Mouse (Mus musculus): ENCODE data around the gene Mrpl20. TPM values are rescaled to one million over a fixed set of nuclear protein-coding genes. Genes with fewer than 3 reads are reported as not detected.
"Not testable (repeated sequence)": the region's sequence is repeated elsewhere in the genome, so short reads cannot be mapped to it uniquely, and the experiment has no call there.

The Mrpl20 gene
- polyA plus RNA-seq, 1 experiment from 2014 or later = 258 TPM

DNA sequence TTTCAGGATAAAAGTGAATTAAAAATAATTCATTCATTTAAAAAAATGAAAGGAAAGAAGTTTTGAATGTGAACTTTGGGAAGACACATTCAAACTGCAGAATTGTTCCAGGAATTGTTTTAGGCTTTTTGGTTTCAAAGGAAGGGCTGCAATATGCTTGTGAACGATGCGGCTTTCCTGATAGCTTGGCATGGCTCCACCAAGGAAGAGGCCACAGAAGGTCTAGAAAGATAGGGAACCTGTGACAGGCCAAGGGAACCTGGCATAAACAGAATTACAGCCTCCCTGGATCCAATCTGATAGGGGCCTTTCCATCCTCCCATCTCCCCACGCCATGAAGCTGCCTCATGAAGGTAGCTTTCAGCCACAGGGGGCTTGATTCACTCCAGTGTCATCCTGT, 14.4 kb upstream of the Mrpl20 start:
- Histone ChIP-seq H3K4me1 (peaks cover 21% of the 10 kb centered on the region), H3K27ac (no peak overlapping the region), H3K4me3 (no peak overlapping the region), H3K9me3 (no peaks in the 10 kb centered on the region), H3K27me3 (ENCODE audit: poor library complexity, severe bottlenecking) (peaks cover 20% of the 10 kb centered on the region), H3K36me3 (replicated peaks) (no peaks in the 10 kb centered on the region)
- no peak for DNase-seq (ENCODE audit: extremely low spot score, low spot score)
- WGBS = 80% methylated on average over 3 of the region's 3 CpGs

DNA sequence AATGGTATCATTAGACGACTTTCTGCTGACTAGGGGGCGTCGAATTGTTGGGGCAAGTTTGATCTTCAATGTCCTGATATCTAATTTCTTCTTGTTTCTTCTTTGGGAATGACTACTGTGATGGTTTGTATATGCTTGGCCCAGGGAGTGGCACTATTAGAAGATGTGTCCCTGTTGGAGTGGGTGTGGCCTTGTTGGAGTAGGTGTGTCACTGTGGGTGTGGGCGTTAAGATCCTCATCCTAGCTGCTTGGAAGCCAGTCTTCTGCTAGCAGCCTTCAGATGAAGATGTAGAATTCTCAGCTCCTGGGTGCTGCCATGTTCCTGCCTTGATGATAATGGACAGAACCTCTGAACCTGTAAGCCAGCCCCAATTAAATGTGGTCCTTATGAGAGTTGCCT, 13.8 kb upstream of the Mrpl20 start:
- DNase-seq (ENCODE audit: extremely low spot score, low spot score); H3K27ac ChIP-seq; H3K9me3 ChIP-seq; H3K4me3 ChIP-seq; H3K36me3 ChIP-seq (replicated peaks): not testable (repeated sequence)
- Histone ChIP-seq H3K4me1 (peaks cover 16% of the 10 kb centered on the region), H3K27me3 (ENCODE audit: poor library complexity, severe bottlenecking) (peaks cover 20% of the 10 kb centered on the region)
- 83% methylated on average over 4 of the region's 4 CpGs for WGBS

DNA sequence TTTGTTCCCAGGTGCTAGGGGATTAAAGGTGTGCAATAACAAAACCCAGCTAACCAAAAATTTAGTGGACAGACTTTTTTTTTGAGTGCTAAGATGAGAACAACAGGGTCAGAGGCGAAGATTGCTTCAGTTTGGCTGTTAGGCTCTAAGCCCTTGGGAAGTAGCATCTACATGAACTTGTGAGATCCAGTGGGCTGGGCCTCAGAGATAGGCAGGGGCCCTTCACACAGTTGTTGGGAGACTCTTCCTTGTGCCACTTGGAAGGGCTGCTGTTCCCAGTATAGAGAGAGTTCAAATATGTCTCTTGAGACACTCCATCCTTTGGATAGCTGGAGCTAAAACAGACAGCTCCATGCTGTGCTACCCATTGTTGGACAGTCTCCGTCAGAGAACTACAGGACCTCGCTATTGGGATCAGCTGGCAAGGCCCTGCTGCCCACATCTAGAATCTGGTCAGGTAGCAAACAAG, 12.6 kb upstream of the Mrpl20 start, which contains the start of gene Ankrd65:
Gene Ankrd65, plus strand, starts transcription at position 419 of the 469 bp plus-strand sequence.
- 83% methylated on average over 3 of the region's 3 CpGs for WGBS
- Histone ChIP-seq H3K9me3 (no peaks in the 10 kb centered on the region), H3K36me3 (replicated peaks) (no peaks in the 10 kb centered on the region), H3K27me3 (ENCODE audit: poor library complexity, severe bottlenecking) (peaks cover 16% of the 10 kb centered on the region), H3K4me1 (peaks cover 4% of the 10 kb centered on the region), H3K4me3 (no peak within 1 kb of the TSS), H3K27ac (no peak within 1 kb of the TSS)
- DNase-seq (ENCODE audit: extremely low spot score, low spot score) = no peak

GRCm38 (mm10) chr4:155790650-155791161, 12.0 kb upstream of the Mrpl20 start:
- Histone ChIP-seq H3K4me1 (no peaks in the 10 kb centered on the region), H3K27ac (no peak overlapping the region), H3K4me3 (no peak overlapping the region), H3K36me3 (replicated peaks) (no peaks in the 10 kb centered on the region), H3K27me3 (ENCODE audit: poor library complexity, severe bottlenecking) (peaks cover 10% of the 10 kb centered on the region; the same call in 1 of the 2 replicates), H3K9me3 (no peaks in the 10 kb centered on the region)
- no peak for DNase-seq (ENCODE audit: extremely low spot score, low spot score)
- 71% methylated on average over 3 of the region's 3 CpGs for WGBS

DNA sequence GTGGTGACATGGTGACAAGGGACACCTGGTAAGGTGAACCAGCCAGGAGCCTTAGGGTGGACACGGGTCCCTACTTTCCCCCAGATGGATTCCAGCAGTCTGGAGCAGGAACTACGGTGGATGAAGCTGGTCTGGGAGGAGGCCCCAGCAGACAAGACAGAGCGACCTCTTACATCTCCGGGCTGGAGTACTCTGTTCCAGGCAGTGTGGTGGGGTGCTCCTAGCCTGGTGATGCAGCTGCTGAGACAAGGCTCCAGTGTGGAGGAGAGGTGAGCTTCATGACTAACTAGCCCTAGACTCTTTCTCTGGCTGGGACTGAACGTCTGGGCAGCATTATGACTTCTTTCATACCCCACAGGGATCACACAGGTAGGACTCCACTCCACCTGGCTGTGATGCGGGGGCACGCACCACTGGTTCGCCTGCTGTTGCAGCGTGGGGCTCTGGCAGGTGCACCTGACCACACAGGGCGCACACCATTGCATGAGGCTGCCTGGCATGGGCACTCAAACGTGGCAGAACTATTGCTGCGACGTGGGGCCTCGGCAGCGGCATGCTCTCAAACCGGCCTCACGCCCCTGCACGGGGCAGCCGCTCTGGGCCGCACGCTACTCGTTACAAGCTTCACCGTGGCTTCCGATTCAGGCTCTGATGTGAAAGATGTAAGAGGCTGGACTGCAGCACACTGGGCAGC, 11.3 kb upstream of the Mrpl20 start:
- H3K4me3 ChIP-seq = no peak overlapping the region
- no peaks in the 10 kb centered on the region for H3K36me3 ChIP-seq (replicated peaks)
- no peaks in the 10 kb centered on the region for H3K4me1 ChIP-seq
- no peak overlapping the region for H3K27ac ChIP-seq
- H3K9me3 ChIP-seq = no peaks in the 10 kb centered on the region
- WGBS = 77% methylated on average over 24 of the region's 24 CpGs
- 0 out of 2 replicates have a peak, but pooled peaks cover 7% of the 10 kb centered on the region for H3K27me3 ChIP-seq (ENCODE audit: poor library complexity, severe bottlenecking)
- DNase-seq (ENCODE audit: extremely low spot score, low spot score) = no peak

- Histone ChIP-seq H3K27me3 (ENCODE audit: poor library complexity, severe bottlenecking) (0 out of 2 replicates have a peak, but pooled peaks cover 7% of the 10 kb centered on the region), H3K27ac (no peak overlapping the region), H3K36me3 (replicated peaks) (no peaks in the 10 kb centered on the region), H3K4me3 (no peak overlapping the region), H3K9me3 (no peaks in the 10 kb centered on the region), H3K4me1 (no peaks in the 10 kb centered on the region)
- no peak for DNase-seq (ENCODE audit: extremely low spot score, low spot score)
- WGBS = 85% methylated on average over 2 of the region's 2 CpGs
Observed at GRCm38 (mm10) chr4:155793730-155794129, 8.9 kb upstream of the Mrpl20 start.

GRCm38 (mm10) chr4:155802075-155802474, 603 bp upstream of the Mrpl20 start:
- H3K27me3 ChIP-seq (ENCODE audit: poor library complexity, severe bottlenecking) = no peaks in the 10 kb centered on the region
- H3K9me3 ChIP-seq = no peaks in the 10 kb centered on the region
- no peak overlapping the region for H3K27ac ChIP-seq
- peaks cover 23% of the 10 kb centered on the region for H3K36me3 ChIP-seq (replicated peaks)
- H3K4me3 ChIP-seq = peak overlapping the region; percentile 75; the same call in 1 of the 2 replicates
- H3K4me1 ChIP-seq = peaks cover 23% of the 10 kb centered on the region
- WGBS = 100% methylated on average over 1 of the region's 1 CpGs
- DNase-seq (ENCODE audit: extremely low spot score, low spot score) = no peak

GRCm38 (mm10) chr4:155803340-155804041, 813 bp downstream of the Mrpl20 start:
- WGBS = 0% methylated on average over 58 of the region's 58 CpGs
- Histone ChIP-seq H3K27ac (peak overlapping the region; percentile 85), H3K27me3 (ENCODE audit: poor library complexity, severe bottlenecking) (no peaks in the 10 kb centered on the region), H3K4me3 (peak overlapping the region; percentile 75), H3K4me1 (peaks cover 23% of the 10 kb centered on the region), H3K36me3 (replicated peaks) (peaks cover 37% of the 10 kb centered on the region), H3K9me3 (no peaks in the 10 kb centered on the region)
- peak; percentile 97 for DNase-seq (ENCODE audit: extremely low spot score, low spot score)

GRCm38 (mm10) chr4:155807841-155808240, 5.2 kb downstream of the Mrpl20 start:
- H3K36me3 ChIP-seq (replicated peaks) = peaks cover 65% of the 10 kb centered on the region
- WGBS = 95% methylated on average over 3 of the region's 3 CpGs

GRCm38 (mm10) chr4:155811929-155812664, 9.4 kb downstream of the Mrpl20 start, which contains the start of gene Ccnl2:
Gene Ccnl2, plus strand, starts transcription at chr4:155812489.
- peak within 1 kb of the TSS; percentile 100 for H3K4me3 ChIP-seq
- under 1% methylated on average over 60 of the region's 60 CpGs for WGBS
- peaks cover 28% of the 10 kb centered on the region for H3K4me1 ChIP-seq
- peak within 1 kb of the TSS; percentile 98 for H3K27ac ChIP-seq
- peak; percentile 95 for DNase-seq (ENCODE audit: extremely low spot score, low spot score)
- no peaks in the 10 kb centered on the region for H3K9me3 ChIP-seq
- H3K27me3 ChIP-seq (ENCODE audit: poor library complexity, severe bottlenecking) = no peaks in the 10 kb centered on the region
- H3K36me3 ChIP-seq (replicated peaks) = peaks cover 80% of the 10 kb centered on the region

More at GRCm38 (mm10) chr4:155807841-155808240, 5.2 kb downstream of the Mrpl20 start:
- Histone ChIP-seq H3K9me3 (no peaks in the 10 kb centered on the region), H3K4me3 (no peak overlapping the region), H3K27me3 (ENCODE audit: poor library complexity, severe bottlenecking) (no peaks in the 10 kb centered on the region), H3K4me1 (peaks cover 29% of the 10 kb centered on the region), H3K27ac (no peak overlapping the region)
- no peak for DNase-seq (ENCODE audit: extremely low spot score, low spot score)

DNA sequence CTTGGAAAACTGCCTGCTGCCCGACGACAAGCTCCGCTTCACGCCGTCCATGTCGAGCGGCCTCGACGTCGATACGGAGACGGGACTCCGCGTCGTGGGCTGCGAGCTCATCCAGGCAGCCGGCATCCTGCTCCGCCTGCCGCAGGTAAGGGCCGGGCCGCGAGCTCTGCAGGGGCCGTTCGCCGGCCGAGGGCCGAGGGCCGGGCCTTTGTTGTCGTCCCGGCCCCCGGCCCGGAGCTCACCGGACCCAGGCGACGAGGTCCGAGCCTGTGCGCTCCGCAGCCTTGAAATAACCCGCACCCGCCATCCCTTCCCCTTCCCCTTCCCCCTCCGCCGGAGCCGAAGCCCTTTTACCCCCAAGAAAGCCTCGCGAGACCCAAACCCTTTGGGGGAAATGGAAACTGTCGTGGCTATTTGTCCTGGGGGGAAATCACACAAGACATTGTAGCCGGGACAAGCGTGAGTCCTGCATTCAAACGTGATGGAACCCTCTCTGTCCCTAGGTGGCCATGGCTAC, 10.0 kb downstream of the Mrpl20 start:
- Histone ChIP-seq H3K9me3 (no peaks in the 10 kb centered on the region), H3K36me3 (replicated peaks) (peaks cover 80% of the 10 kb centered on the region), H3K4me3 (peak overlapping the region; percentile 100), H3K27ac (peak overlapping the region; percentile 98), H3K27me3 (ENCODE audit: poor library complexity, severe bottlenecking) (no peaks in the 10 kb centered on the region), H3K4me1 (peaks cover 28% of the 10 kb centered on the region)
- peak; percentile 34 for DNase-seq (ENCODE audit: extremely low spot score, low spot score)
- under 1% methylated on average over 49 of the region's 49 CpGs for WGBS

DNA sequence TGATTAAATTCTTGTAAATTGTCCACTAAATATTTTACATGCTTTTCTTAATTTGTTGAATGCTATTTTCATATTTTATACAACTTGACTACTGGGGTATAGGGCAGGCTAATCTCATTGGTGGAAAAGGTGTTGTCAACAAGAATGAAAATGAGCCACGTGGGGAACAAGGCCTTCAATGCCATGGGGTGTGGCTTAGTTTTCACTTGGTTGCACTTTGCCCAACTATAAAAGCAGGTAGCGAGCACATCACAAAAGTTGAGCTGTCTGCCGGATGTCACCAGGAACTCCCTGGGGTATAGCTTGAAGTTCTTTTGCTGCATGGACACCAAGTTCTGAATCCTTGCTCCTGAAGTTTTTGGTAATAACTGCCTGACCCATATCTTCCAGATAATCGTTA, 14.9 kb downstream of the Mrpl20 start:
- Histone ChIP-seq H3K9me3 (no peaks in the 10 kb centered on the region), H3K27ac (no peak overlapping the region), H3K4me3 (no peak overlapping the region), H3K4me1 (peaks cover 17% of the 10 kb centered on the region), H3K36me3 (replicated peaks) (peaks cover 93% of the 10 kb centered on the region), H3K27me3 (ENCODE audit: poor library complexity, severe bottlenecking) (no peaks in the 10 kb centered on the region)
- 89% methylated on average over 4 of the region's 4 CpGs for WGBS
- no peak for DNase-seq (ENCODE audit: extremely low spot score, low spot score)
